Mouse (Mus musculus): ENCODE measurements around the gene Cep290.

- no peak for TF ChIP-seq CTCF (IDR thresholded peaks at IDR 0.05; ENCODE audit: control insufficient read depth, insufficient read depth, low read length)
- TF ChIP-seq POLR2A (IDR thresholded peaks at IDR 0.05; ENCODE audit: borderline replicate concordance, control insufficient read depth, low read depth, low read length) = no peak
These were observed 101.2 kb downstream of the Cep290 start for GRCm38 (mm10) chr10:100588524-100588923.

All from bone marrow, adult 2 months (tissue).